Mouse (Mus musculus): ENCODE results near the gene Creg2.
A peak's percentile ranks its signal among the peaks of the same experiment; 100 is the strongest.
"Not testable (repeated sequence)": the region's sequence is repeated elsewhere in the genome, so short reads cannot be mapped to it uniquely, and the experiment has no call there.

Creg2 gene

GRCm38 (mm10) chr1:39598726-39599125, 52.5 kb downstream of the Creg2 start:
- no peak for DNase-seq (ENCODE audit: extremely low spot score, low spot score)

- DNase-seq (ENCODE audit: extremely low spot score, low spot score), result not testable (repeated sequence)
Observed at GRCm38 (mm10) chr1:39597135-39597534, 54.1 kb downstream of the Creg2 start.

- DNase-seq (ENCODE audit: extremely low spot score, low spot score), result no peak
Observed at GRCm38 (mm10) chr1:39593836-39594235, 57.4 kb downstream of the Creg2 start.

GRCm38 (mm10) chr1:39592090-39592489, 59.2 kb downstream of the Creg2 start:
- no peak for DNase-seq (ENCODE audit: extremely low spot score, low spot score)

GRCm38 (mm10) chr1:39591557-39591956, 59.7 kb downstream of the Creg2 start:
- DNase-seq (ENCODE audit: extremely low spot score, low spot score), result not testable (repeated sequence)

- DNase-seq (ENCODE audit: extremely low spot score, low spot score), result no peak
Observed at GRCm38 (mm10) chr1:39590193-39590592, 61.1 kb downstream of the Creg2 start.

GRCm38 (mm10) chr1:39585416-39585815, 65.9 kb downstream of the Creg2 start:
- DNase-seq (ENCODE audit: extremely low spot score, low spot score), result no peak

- no peak for DNase-seq (ENCODE audit: extremely low spot score, low spot score)
Observed at GRCm38 (mm10) chr1:39583173-39583572, 68.1 kb downstream of the Creg2 start.

- DNase-seq (ENCODE audit: extremely low spot score, low spot score), result no peak
Observed at GRCm38 (mm10) chr1:39581215-39581614, 70.1 kb downstream of the Creg2 start.

GRCm38 (mm10) chr1:39579139-39579538, 72.1 kb downstream of the Creg2 start:
- no peak for DNase-seq (ENCODE audit: extremely low spot score, low spot score)

- no peak for DNase-seq (ENCODE audit: extremely low spot score, low spot score)
Observed at GRCm38 (mm10) chr1:39578446-39578845, 72.8 kb downstream of the Creg2 start.

- DNase-seq (ENCODE audit: extremely low spot score, low spot score), result peak; percentile 98
Observed at GRCm38 (mm10) chr1:39577253-39577705, 74.0 kb downstream of the Creg2 start, which contains the start of gene Rnf149. TSS of gene Rnf149 (minus strand) at chr1:39577405.

GRCm38 (mm10) chr1:39576431-39577243, 74.6 kb downstream of the Creg2 start:
- DNase-seq (ENCODE audit: extremely low spot score, low spot score), result peak; percentile 75

- no peak for DNase-seq (ENCODE audit: extremely low spot score, low spot score)
Observed at GRCm38 (mm10) chr1:39575778-39576375, 75.4 kb downstream of the Creg2 start.

- no peak for DNase-seq (ENCODE audit: extremely low spot score, low spot score)
Observed at GRCm38 (mm10) chr1:39573890-39574289, 77.4 kb downstream of the Creg2 start.

- DNase-seq (ENCODE audit: extremely low spot score, low spot score), result no peak
Observed at GRCm38 (mm10) chr1:39571653-39572052, 79.6 kb downstream of the Creg2 start.
